Mouse (Mus musculus): Measurements from ENCODE around the gene Uso1.
A peak's percentile ranks its signal among the peaks of the same experiment; 100 is the strongest.

The Uso1 gene

DNA sequence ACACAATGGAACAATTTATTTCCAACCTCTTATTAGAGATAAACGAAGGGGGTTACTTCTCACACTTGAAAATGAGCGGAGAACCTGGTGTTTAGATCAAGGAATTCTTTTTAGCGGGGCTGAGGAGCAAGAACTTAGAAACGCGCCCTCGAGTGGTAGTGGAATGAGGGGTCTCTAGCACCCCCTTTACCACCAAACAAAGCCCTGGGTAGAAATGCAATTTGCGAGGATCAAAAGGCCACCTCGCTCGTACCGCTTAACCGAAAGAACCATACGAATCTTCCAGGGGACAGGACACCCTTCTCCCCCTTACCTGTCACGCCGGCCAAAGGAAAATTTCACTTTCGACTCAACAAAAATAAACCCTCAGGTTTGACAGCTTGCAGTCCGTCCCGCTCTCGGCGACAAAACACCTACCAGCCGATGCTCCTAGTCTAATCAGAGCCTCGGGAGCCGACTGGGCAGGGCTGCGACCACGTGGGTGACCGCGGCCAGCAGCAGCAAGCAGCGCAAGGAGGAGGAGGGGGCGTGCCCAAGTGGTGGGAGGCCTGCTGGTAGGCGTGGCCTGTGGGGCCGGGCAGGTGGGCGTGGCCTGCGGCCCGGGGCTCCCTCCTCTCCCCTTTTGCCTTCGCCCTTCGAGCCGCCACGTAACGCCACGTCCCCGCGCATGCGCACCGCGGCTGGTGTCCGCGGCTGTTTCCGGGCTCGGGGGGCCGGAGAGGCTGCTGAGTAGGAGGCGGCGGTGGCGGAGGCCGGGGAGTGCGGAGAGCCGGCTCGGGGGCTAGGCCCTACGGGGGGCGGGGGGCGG is at the start of gene Uso1:
TSS of gene Uso1 (plus strand) at position 700 of the 808 bp plus-strand sequence.
- peak; percentile 100 for DNase-seq

DNA sequence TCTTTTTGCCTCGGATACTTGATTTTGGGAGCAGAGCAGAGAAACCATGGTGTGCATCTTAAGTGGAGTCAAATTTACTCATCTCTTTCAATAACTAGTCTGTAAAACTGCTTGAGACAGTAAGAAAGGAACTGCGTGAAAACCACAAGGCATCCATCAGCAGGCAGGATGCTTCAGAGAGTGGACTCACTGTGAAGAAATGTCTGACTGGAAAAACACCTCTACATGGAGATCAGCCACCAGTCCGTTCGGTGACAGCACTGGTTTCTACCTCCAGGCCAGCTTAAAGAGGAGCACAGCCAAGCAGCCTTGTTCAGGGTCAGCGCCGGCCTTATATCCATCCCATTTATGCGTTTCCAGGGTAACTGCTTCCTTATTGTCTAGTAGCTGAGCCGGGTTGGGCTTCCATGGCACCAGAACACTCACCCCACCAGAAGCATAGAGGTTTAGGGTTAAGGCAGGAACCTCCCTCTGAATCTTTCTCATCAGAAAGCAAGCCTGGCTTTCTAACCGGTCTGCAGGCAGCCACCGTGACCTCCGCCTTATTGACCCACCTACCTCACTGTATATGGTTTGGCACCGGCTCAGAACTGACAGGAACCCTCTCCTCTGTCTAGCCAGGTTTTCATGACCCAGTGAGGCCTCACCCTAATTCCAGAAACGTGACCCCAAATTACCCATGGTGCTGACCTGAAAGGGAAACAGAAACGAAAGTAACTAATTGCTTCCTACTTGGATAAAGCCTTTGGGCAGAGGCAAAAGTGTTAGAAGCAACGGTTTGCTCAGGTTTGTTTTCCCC is 44.3 kb upstream of the Uso1 start:
- DNase-seq, result no peak

DNA sequence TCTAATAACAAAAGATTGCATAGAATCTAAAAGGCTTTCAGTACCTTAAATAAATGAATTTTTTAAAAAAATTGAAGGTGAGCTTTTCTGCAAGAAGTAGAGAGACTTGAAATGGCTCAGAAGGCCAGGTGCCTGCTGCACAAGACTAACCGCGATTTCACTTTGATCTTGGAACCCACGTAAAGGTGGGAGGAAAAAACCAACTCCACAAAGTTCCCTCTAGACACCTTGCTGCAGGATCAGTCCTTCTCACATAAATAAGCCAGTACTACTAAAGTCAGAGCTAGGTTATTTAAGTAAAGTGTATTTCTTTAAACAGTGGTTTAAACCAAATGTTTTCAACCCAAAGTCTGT is 43.7 kb upstream of the Uso1 start:
- no peak for DNase-seq

DNA sequence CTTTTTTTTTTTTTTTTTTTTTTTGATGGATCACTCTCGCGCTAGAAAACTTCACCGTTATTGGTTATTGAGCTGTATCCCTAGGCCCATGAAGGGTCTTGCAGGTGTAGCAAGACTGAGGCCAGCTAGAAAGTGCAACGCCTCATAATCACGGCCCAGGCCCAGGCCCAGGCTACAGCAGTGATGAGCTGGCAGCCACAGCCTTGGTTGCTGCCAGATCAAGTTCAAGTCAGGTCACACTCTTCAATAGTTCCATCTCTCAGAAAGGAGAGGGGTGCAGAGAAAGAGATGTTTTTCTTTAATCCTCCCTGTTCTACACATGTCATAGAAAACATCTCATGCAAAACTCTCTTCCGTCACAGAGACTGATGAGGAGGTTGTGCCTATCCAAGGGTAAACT is 41.0 kb upstream of the Uso1 start:
- DNase-seq, result peak; percentile 47 to 64

DNA sequence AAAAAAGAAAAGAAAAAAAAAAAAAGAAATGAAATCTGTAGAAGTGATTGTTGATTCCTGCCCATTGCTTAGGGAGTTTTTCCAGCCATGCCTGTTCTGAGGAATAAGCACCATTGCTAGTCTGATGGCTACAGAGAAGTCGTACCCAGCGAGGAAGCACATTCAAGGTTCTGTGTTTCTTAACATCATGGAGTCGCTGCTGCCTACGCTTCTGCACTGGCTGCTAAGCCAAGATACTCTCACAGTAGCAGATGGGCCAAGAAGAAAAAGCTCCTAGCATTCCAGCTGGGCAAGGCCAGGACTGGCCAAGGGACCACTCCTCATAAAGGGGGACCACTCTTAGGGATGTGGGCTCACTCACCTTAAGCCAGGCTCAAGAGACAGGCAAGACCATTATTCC is 40.0 kb upstream of the Uso1 start:
- no peak for DNase-seq

DNA sequence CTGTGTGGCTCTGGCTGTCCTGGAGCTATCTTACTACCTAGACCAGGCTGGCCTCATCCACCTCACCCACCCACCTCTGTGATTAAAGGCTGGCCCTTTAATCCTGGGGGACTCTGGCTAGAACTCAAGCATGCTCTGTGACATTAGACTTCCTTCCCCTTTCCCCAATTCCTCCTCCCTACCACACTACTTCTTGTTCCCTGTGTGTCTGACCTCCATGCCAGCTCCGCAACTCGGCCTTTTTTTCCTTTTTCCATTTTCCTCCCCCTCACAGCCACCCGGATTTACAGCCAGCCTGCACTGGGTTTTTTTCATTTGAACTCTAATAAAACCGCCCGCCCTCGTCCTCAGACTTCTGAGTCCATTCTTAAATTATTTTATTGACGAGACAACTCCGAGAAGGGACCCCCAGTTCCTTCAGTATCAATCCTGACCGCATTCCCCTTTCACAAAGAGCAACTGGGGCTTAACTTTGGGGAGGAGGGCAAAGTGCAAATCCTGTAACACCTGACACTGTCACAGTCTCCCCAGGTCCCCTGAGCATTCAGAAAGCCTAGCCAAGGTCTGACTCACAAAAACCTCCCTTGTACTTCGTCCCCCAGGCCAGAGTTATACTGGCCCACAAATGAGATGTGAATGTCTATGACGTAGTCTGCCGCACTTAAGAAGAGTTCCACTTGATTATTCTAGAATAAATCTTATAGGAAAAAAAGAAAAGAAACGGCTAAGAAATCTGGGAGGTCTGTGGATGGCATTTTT is 39.2 kb upstream of the Uso1 start:
- DNase-seq, result no peak

DNA sequence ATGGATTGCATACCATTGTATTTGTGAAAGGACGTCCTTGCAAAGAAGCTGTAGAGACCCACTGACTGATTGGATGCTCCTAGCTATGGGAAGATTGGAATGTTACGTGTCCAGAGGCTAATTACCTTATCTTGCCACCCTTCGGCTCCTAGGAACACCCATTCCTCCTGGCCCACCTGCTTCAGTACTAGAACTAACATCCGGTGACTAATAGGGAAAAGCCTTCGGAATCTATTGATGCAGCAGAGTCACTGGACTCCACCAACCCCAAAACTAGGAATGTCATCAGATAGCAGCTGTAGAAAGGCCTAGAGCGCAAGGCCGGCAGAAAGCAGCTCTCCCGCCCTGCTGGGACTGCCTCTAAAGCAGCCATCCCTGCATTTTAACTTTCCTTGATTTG is 36.1 kb upstream of the Uso1 start:
- DNase-seq, result no peak

DNA sequence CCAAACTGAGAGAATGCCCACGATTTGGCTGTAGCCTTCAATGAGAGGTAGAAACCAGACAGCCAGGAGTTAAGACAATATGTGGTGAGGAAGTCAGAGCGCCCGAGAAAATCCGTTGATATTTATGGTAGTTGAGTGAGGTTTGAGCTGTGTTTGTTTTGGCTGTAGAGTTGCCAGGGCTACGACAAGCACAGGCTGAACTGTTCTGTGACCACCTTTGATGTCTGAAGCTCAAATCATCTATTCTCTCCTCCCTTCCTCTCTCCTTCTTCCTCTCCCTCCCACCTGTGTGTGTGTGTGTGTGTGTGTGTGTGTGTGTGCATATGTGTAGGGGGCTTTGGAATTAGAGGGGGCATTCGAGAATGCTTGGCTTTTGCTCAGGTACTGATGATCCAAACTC is 34.7 kb upstream of the Uso1 start:
- no peak for DNase-seq

DNA sequence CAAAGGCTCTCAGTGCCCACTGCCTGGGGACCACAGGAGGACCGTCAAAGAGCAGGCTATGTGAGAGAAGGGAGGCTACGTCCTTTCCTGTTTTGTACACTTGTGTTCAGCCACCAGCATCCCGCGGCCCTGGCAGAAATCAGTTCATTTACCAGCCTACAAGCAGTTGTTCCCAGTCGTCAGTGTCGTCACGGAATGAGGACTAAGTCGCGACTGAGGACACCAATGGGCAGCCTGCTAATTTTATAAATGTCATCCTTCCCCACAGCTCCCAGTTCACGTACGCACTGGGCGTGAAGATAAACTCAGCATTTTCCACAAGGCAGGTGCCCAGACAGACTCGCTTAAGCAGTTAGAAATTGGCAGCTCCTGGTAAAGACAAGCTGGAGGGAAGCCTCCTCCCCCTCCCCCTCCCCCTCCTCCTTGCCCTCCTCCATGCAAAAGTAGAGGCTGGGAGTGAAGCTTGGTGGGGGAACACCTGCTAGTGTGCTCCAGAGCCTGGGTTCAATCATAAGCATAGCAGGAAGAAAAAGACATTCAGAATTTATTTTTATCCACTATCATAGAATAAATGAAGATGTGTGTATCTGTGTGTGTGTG is 33.8 kb upstream of the Uso1 start:
- peak; percentile 22 to 34 for DNase-seq

DNA sequence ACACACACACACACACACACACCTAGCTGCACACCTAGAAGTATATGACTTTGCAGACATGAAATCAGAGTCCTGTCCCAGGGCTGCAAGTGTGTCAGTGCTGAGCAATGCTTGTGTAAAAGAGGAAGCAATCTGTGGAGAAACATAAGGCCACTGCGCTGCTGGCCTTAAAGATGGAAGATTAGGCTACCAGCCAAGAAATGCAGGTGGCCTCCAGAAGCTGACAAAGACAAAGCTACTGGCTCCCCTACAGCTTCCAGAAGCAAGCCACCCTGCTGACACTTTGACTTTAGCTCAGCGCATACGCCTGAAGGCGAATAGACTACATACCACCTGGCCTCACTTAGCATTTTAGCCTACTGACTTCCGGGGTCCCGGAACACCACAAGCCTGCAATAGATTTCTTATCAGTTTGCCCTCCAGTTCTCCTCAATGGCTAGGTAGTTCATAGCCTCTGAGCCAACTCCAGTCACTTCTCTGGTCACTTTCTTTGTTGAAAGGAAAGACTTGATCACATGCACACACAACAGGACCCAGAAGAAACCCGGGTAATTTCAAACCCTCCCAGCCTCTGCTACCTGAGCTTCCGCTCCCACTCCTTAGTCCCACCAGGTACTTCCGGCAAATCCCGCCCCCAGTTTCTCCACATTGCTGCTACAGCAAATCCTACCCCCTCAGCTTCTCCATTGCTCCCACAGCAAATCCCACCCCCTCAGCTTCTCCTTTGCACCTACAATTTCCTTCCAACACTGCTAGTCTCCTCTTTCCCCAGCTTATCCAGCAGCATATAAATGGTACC is 31.2 kb upstream of the Uso1 start:
- peak; percentile 70 for DNase-seq

DNA sequence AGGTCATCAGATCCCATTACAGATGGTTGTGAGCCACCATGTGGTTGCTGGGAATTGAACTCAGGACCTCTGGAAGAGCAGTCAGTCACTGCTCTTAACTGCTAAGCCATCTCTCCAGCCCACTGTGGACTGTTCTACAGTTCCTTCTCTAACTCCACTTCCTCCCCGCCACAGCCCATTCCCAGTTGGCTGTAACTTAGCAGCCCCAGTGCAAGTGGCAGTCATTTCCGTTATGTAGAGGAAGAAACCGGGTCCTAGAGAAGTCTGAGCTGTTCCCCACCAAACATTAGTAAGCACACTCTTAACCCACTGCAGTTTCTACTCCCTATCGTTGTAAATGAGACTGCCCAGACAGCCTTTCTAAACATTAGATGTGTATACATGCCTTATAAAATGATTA is 30.5 kb upstream of the Uso1 start:
- no peak for DNase-seq

DNA sequence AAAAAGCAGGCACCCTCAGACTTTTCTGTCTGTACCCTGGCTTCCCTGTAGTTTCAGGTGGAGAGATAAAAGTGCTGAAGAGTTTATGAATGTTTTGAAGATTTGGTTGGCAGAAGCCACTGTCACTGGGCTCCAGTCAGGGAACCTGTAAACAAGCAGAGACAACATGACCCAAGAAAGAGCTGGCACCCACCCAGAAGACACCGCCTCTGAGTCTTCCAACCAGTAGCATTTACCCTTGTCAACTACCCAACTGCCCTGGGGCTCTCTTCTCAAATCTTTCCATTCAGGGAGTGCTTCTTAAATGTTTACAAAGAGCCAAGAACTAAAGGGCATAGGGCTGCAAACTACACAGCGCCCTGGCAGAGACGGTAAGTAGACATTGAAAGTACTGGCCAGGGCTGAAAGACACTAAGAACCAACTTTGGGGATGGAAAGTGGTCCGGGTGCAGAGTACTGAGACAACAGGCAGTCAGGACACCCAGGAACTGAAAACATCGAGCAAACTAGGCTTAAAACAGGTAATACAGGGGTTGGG is 26.9 kb upstream of the Uso1 start:
- DNase-seq, result peak in 1 of 2 experiments; percentile 18

DNA sequence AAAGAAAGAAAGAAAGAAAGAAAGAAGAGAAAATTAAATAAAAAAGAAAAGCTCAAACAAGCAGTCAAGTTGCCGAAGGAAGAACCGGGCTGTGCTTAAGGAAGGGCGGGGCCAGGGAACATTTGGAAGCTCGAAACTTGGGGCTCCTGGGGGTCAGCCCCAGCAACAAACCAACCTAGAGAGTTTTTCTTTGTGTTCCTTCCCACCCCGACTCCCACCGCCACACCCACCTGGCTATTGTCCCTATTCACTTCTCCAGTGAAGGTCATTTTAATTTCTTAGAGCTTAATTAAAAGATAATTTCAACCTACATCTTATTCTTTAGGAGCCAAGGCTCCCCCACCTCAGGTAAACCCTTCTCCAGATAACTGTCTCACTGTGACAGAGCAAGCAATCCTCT is 25.6 kb upstream of the Uso1 start:
- DNase-seq, result no peak

DNA sequence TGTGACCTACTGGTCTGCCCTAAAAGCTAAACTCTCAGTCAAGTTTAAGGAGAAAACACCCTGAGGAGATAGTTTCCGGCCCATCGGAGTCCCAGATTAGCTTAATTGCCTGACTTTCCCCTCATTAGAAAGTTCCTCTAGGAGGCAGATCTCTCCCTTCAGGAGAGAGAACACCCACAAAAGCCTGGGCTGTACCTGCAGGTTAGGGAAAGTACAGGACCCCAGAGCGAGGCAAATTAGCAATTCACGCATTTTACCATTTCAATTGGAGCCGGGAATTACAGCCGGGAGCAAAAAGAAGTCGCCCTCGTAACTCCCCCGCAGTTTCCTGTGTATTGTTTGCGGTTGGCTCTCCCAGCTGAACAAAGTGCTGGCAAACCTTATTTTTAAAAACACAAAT is 25.2 kb upstream of the Uso1 start:
- no peak for DNase-seq

DNA sequence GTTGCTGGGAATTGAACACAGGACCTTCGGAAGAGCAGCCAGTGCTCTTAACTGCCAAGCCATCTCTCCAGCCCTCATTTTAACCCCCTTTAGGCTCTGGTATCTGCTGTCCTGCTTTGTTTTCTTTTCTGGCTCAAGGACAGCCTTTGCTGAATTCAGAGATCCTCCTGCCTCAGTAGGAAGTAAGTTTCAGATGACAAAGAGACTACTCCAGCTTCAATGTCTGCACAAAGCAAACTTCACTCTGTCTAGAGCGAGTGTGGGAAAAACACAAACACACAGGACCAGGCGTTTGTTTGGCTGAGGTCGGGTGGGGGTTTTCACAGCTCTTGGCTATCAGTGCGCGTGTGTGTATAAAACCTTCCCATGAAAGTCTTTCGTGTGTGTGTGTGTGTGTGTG is 24.3 kb upstream of the Uso1 start:
- no peak for DNase-seq

DNA sequence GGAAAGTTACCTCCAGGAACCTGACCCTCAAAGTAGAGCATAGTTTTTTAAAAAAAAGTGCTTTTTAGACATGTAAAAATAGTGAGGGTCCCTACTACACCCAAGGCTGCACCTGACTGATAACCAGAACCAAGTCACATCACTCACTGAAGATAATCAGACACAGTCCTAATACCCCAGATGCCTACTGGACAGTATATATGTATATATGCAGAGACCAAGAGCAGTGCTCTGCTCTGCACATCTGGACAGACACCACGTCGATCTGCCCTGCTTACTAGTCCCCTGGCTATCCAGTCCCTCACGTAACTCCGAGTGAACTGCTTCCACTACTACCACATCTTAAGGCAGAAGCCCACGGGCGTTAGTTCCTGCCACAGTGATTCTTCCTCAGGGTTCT is 23.5 kb upstream of the Uso1 start:
- no peak for DNase-seq

DNA sequence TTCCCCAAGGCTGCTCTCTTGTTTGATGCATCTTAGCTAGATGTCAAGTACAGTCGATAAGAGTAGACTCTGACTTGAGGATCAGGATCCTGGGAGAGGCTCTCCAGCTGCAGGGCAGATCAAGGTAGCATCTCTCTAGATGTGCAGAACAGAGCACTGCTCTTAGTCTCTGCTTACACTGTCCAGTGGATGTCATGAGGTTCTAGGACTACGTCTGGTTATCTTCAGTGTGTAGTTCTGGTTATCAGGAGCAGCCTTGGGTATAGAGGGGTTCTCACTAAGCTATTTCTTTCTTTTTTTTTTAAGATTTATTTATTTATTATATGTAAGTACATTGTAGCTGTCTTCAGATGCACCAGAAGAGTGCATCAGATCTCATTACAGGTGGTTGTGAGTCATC is 22.8 kb upstream of the Uso1 start:
- DNase-seq, result no peak

DNA sequence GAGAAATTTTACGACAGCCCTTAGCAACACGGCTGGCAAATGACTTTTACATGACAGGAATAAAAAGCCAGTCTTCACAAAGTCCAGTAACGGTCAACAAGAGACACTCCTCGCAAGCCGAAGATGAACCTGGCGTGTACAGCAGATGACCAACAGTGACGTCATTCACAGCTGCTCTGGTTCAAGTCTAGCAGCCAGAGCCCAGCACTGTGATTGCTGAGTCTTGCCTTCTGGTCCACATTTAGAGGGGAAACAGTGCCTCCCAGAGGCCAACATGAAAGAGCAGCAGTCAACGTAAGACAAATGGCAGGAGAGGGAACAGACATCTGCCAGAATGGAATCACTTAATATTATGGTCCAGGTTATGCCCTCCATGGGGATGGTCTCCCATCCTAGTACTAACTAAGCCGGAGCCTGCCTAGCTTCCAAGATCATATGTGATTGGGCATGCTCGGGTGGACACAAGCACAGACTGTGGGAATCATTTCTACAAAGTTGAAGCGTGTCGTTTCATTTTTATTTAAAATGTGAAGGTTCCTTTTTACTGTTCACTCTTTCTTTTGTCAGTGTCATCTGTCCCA is 19.8 kb upstream of the Uso1 start:
- peak; percentile 86 to 87 for DNase-seq

DNA sequence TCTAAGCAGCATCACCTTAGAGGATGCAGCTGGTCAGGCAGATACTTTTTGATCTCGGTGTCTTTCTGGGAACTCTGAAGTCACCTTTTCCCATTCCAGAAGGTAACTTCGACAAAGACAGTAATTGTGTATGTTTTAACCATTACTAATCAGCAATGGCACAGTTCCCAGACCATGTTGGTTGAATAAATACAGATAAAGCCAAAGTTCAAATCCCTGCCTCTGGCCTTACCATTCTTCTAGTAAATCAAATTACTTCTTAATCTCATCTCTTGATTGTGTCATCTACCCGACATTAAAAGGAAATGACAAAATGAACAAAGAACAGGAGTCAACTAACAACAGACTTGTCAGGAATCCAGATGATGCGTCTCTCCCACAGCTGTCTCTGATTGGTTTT is 16.1 kb upstream of the Uso1 start:
- no peak for DNase-seq

DNA sequence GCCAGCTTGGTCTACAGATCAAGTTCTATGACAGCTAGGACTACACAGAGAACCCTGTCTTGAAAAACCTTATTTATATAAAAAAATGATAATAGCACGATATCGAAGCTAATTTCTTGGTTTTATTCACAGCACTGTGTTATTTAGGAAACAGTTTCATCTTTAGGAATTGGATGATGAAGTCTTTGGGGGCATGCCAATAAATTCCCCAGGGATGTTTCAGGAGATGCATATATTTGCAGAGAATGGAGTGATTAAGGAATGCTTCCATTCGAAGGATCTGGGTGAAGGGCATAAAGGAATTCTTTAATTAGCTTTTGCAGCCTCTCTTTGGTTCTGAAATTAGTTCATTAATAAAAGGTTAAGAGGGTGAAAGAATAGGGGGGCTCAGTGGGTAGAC is 12.3 kb upstream of the Uso1 start:
- DNase-seq, result peak in 1 of 2 experiments; percentile 23

DNA sequence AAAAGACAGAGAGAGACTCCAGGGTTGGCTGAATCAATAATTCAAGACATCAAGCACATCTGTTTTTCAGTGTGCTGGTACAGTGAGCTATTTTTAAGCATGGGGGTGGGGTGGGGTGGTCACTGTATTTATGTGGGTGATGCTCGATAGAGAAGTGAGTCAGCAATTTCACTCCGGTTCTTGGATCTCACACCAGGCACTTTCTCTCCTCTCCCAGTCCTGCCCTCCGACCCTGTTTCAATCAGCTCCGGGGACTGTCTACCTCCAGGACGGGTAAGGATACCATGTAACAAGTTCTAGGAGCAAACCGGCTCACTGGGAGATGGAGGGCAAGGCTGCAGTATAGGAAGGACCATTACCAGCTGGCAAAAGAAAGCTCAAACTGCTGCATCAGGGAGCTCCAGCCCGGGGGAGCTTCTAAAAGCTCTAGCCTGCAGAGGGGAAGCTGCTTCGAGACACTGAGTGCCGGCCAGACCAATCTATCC is 10.6 kb upstream of the Uso1 start:
- DNase-seq, result no peak

DNA sequence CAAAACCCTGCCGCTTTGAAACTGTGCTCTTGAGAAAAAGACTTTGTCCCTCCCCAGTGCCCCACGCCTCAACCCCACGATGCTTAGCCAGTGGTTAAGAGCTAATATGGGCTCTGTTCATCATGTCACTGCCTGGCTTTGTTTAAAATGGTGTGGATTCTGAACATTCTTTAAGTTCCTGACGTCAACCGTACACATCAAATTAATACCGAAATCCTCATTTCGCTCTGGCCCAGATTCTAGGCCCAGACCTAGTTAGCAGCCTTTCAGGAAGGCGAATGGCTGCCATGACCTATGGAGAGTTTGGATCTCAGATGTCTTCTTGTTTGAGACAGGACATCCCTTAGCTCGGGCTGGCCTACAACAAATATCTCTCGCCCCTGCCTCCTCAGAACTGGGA is 10.0 kb upstream of the Uso1 start:
- DNase-seq, result no peak

Data from cerebellum, postnatal 10 days (tissue).